Mouse (Mus musculus): ENCODE data around the gene Gtf2i.

Gene Gtf2i

DNA sequence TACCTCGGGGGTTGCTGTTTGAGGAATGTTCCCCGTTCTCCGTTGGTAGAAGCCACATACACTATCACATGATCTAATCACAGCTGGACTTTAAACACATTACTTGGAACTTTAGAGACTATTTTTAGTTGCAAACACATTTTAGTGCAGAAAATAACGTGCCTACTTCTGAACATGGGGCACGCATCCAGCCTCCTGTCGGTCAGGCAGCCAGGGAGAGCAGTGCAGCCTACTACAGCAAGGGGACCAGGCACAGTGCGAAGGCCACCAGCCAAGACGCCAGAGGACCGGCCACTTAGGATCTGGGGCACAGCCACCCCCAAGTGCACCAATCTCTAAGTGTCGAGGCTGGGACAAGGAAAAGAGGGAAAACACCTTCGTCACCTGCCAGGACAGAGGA lies 39.5 kb downstream of the Gtf2i start:
- no peak for DNase-seq

DNA sequence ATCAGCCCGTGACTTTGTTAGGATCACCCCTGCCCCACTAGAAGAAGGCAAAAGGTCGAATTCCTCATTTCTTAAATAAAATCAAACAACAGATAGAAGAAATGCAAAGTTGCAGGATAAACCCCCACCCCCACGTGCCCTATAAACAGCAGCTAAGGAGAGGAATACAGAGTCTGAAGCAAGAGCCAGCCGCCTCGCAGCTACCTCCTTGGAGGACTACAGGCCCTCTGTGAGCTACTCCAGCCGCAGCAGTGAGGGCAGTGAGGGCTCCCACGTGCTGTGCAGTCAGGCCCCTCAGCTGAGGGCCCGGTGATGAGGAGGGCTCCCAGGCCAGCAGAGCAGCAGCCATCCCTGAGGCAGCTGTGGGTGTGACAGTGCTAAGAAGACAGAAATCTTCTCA lies 40.8 kb downstream of the Gtf2i start:
- no peak for DNase-seq

DNA sequence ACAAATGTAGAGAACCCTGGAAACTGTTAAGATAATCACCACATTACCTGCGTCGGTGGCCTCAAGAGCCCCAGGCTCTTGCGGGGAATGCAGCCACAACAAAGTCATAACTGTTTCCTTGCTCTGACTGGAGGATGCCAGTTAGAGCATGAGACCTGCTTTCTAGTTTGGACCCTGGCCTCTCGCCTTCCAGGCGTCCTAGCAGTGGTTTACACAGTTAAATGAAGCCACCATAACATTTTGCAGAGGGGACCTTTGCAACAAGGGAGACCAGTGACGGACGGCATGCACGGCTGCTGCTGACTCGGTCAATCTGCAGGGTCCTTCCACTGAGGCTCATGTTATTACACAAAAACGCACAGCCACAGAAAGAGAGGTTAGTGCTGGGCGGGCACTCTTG lies 41.8 kb downstream of the Gtf2i start:
- no peak for DNase-seq

DNA sequence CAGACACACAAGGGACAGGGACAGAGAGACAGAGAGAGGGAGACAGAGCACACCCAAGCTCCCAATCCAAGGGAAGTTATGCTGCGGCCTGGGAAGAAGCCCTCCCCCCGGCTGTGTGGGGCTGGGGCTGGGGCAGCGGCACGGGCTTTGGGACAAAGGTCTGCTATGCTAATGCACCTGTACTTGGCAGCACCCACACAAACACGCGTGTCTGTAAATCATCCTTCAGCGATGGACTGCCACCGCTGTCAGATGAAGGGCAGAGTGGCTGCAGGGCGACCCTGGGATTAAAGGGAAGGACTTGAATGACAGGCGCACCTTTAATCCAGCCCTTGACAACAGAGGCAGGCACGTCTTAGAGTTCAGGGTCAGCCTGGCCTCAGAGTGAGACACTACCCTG lies 43.1 kb downstream of the Gtf2i start:
- no peak for DNase-seq

DNA sequence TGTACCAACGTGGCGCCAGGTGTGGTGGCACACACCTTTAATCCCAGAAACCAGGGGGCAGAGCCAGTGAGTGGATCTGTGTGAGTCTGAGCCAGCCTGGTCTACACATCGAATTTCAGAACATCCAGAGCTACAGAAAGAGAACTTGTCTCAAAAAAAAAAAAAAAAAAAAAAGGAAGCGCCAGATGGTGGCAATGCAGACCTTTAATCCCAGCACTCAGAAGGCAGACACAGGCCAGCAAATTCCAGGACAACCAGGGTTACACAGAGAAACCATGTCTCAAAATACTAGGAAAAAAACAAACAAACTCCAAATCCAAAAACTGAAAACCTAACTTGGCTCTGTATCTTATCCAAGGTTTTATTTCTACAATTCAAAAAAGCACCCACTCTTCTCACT lies 44.0 kb downstream of the Gtf2i start:
- no peak for DNase-seq

GRCm38 (mm10) chr5:134269751-134270150 lies 44.8 kb downstream of the Gtf2i start:
- no peak for DNase-seq

DNA sequence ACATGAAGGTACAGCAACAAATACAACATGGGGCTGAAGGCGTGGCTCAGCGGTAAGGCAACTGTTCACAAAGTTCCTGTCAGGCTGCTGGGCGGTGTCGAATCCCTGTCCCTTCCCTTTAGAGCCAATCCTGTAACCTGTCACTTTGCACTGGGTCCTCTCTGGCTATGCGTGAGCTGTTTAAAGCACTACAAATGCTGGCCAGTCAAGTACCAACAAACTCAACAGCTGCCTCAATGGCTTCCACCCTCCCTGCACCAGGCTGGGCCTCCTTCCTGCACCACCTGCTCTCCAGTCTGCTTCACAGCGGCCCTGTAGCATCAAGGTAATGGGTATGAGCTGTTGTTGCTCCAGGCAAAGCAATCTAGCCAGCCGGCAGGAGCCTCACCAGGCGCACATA lies 45.8 kb downstream of the Gtf2i start:
- DNase-seq = no peak

DNA sequence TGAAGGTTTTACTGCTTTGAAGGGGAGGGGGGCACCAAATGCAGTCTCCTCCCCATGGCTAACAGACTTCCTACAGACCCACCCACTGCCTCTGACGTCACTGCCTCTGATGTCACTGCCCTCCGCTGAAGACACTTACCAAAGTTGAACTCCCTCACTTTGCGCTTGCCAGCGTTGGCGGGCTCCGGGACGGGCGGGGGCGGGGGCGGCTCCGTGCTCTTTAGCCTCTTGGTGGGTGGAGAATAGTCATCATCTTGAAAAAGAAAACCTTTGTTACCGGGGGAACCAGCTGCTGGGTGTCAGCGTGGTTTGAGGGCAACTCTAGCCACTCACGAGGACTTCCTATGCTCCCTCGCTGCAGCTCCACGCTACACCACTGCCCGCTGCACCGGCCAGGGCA lies 48.2 kb downstream of the Gtf2i start:
- no peak for DNase-seq

DNA sequence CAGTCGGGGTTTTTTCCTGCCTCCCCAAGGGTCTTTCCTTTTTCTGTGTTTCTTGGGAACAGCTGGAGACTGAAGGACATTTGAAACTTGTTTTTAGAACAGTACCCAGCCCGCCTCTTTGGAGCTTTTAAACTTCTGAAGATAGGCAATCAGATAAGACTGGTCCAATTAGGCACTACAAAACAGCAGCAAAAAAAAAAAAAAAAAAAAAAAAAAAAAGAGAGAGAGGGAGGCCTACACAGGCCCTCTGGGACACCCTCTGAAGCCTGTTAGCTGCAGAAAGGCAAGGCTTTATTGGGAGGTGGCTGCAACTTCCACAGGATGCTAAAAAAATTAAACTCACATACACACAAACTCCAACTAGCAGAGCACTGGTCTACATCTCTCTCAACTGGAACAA lies 48.7 kb downstream of the Gtf2i start:
- DNase-seq = no peak

- peak; percentile 21 to 34 for DNase-seq
Measured at GRCm38 (mm10) chr5:134260001-134260636, 54.4 kb downstream of the Gtf2i start.

DNA sequence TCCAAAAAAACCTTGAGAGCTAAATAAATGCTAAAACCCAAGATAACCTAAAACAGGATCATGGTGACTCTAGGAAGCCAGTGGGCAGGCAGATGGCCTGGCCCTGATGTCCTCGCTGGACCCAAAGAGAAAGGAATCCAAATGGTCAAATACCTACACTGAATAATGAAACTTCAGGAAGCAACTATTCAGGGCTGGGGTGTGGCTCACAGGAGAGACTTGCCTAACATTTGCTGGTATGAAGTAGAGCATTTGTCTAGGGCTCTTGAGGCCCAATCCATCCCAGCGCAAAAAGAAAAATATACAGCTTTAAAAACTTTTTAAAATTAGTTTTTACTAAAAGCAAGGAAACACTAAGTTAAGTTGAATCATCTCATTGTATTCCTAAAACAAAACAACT lies 55.6 kb downstream of the Gtf2i start:
- DNase-seq = no peak

GRCm38 (mm10) chr5:134258395-134258794 lies 56.2 kb downstream of the Gtf2i start:
- no peak for DNase-seq

- no peak for DNase-seq
Measured at GRCm38 (mm10) chr5:134257349-134258031, 57.1 kb downstream of the Gtf2i start.

DNA sequence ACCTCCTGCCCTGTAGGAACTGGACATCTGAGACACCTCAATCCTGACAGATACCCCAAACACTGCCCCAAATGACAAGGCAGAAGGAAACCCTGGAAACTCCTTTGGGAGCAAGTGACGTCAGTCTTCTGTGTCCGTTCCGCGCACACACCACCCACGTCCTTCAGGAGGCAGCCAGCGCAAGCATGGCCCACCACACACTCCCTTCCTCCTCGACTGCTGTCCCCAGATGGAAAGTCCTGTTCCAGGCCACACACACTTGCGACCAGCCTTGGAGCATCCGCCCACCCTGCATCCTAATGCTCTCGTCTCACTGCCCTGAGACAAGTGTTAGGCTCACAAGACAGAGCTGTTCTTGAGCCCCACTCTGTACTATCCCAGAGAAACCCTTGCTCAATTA lies 59.3 kb downstream of the Gtf2i start:
- DNase-seq = no peak

DNA sequence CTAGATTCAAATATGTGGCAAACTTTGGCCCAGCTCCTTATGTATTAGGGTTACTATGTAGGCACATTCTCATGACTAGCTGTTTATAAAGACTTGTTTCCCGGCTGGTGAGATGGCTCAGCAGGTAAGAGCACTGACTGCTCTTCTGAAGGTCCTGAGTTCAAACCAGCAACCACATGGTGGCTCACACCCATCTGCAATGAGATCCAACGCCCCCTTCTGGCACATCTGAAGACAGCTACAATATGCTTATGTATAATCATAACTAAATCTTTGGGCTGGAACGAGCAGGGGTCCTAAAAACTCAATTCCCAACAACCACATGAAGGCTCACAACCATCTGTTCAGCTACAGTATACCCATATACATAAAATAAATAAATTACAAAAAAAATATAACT lies 60.8 kb downstream of the Gtf2i start:
- no peak for DNase-seq

- no peak for DNase-seq
Measured at GRCm38 (mm10) chr5:134251083-134251482, 63.5 kb downstream of the Gtf2i start.

DNA sequence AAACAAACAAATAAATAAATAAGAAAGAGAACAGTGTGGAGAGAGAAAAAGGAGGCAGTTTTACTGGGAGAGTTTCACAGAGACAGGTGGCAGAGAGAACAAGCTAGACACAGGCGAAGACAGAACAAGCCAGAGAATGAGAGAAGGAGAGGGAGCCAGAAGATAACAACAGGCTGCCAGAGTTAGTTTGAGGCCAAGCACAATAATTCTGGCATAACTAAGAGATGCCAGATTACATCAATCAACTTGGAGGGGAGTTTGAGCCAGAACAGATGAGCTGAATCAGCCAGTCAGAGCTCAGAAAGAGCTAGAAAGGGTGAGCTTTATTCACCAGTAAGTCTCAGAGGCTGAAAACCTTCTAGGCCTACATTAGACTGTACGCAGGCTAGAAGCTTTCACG lies 64.0 kb downstream of the Gtf2i start:
- DNase-seq = no peak

- DNase-seq = no peak
Measured at GRCm38 (mm10) chr5:134249245-134249649, 65.3 kb downstream of the Gtf2i start.

- DNase-seq = no peak
Measured at GRCm38 (mm10) chr5:134248608-134249244, 65.8 kb downstream of the Gtf2i start.

DNA sequence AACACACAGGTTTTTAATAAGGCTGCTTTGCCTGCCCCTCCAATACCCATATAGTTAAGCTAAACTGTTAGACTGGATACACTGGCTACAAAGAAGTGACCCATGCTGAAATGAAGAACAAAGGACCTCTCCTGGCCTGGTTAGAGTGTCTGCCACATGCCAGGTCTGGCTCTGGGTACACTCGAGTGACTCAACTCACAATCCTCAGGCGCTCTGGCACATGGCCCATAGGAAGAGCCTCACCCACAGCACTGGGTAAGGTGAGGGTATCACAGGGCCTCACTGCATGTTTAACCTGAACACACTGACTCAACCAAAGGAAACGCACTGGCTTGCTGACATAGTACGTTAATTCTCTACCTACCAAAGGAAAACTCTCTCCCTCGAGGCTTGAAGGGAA lies 68.4 kb downstream of the Gtf2i start:
- DNase-seq = no peak

GRCm38 (mm10) chr5:134244890-134245289 lies 69.7 kb downstream of the Gtf2i start:
- no peak for DNase-seq

- DNase-seq = no peak
Measured at GRCm38 (mm10) chr5:134243661-134244436, 70.7 kb downstream of the Gtf2i start.

- no peak for DNase-seq
Measured at GRCm38 (mm10) chr5:134241831-134242230, 72.7 kb downstream of the Gtf2i start.

All from cerebellum, adult 18-20 months (tissue).